Mouse (Mus musculus): ENCODE data around the gene Spint1. TPM values are rescaled to one million over a fixed set of nuclear protein-coding genes. Genes with fewer than 3 reads are reported as not detected.

The Spint1 gene
- total and polyA plus RNA-seq, 3 experiments, result not detected

DNA sequence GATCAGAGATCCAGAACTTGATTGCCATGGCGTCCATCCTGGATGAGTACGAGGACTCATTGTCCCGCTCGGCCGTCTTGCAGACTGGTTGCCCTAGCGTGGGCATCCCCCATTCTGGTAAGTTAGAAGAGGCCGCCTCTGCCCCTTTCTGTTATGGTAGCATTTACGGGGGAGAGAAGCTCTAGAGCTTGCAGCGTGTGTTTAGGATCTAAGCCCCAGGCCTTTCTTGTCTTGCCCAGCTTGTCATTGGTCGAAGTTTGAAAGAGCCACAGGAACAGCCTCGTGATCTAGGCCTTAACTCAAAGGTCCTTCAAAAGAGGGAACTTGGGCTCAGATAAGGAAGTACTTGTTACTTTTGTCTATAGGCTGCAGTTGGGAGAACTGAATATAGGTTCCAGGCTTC lies 51.9 kb downstream of the Spint1 start:
- Histone ChIP-seq H3K27me3 (replicated peaks) (no peaks in the 10 kb centered on the region), H3K9me3 (replicated peaks; ENCODE audit: low read length) (no peaks in the 10 kb centered on the region), H3K36me3 (replicated peaks in 1 of 2; ENCODE audit: control insufficient read depth in 1 of 2, insufficient read depth in 1 of 2, low read length in 1 of 2) (peaks cover 30 to 43% of the 10 kb centered on the region in 2 experiments), H3K4me3 (replicated peaks in 1 of 3; ENCODE audit: low read depth in 2 of 3, low read length in 2 of 3, poor library complexity in 1 of 3) (peak overlapping the region; percentile 85 to 91 (median 89)), H3K4me1 (ENCODE audit: control insufficient read depth in 1 of 2, insufficient read depth in 2 of 2) (peaks cover 8 to 23% of the 10 kb centered on the region in 2 experiments), H3K4me2 (ENCODE audit: insufficient read depth, low read depth, poor library complexity, severe bottlenecking) (peak overlapping the region; percentile 97), H3K79me2 (replicated peaks; ENCODE audit: control insufficient read depth, extremely low read depth, insufficient read depth, poor library complexity, severe bottlenecking) (peaks cover 19% of the 10 kb centered on the region), H3K9ac (ENCODE audit: insufficient read depth, low read depth) (peak overlapping the region; percentile 95), H3K27ac (ENCODE audit: insufficient read depth, low read depth) (no peak overlapping the region)
- TF ChIP-seq CTCF (conservative IDR thresholded peaks at IDR 0.05 in 1 of 2, IDR thresholded peaks at IDR 0.05 in 1 of 2; ENCODE audit: low read depth in 2 of 2, low read length in 2 of 2), result no peak
- no peak for TF ChIP-seq EP300 (IDR thresholded peaks at IDR 0.05; ENCODE audit: low read length)
- TF ChIP-seq HCFC1 (IDR thresholded peaks at IDR 0.05; ENCODE audit: low read depth, low read length), result no peak
- no peak for TF ChIP-seq ZKSCAN1 (IDR thresholded peaks at IDR 0.05; ENCODE audit: borderline replicate concordance, low read depth, low read length)
- no peak for TF ChIP-seq ELF1 (IDR thresholded peaks at IDR 0.05; ENCODE audit: low read depth, low read length)
- no peak for TF ChIP-seq MYC (IDR thresholded peaks at IDR 0.05; ENCODE audit: low read depth, low read length)
- no peak for TF ChIP-seq POLR2AphosphoS2 (IDR thresholded peaks at IDR 0.05; ENCODE audit: low read depth, low read length)
- no peak for TF ChIP-seq MAZ (IDR thresholded peaks at IDR 0.05; ENCODE audit: low read depth, low read length)
- TF ChIP-seq USF2 (conservative IDR thresholded peaks at IDR 0.05; ENCODE audit: low read depth, low read length), result no peak
- TF ChIP-seq POLR2A (IDR thresholded peaks at IDR 0.05; ENCODE audit: low read depth, low read length), result no peak
- TF ChIP-seq SMC3 (IDR thresholded peaks at IDR 0.05; ENCODE audit: low read depth, low read length), result no peak
- no peak for TF ChIP-seq CHD2 (IDR thresholded peaks at IDR 0.05; ENCODE audit: low read length)
- TF ChIP-seq PAX5 (IDR thresholded peaks at IDR 0.05; ENCODE audit: low read length), result no peak
- TF ChIP-seq ZC3H11A (IDR thresholded peaks at IDR 0.05; ENCODE audit: low read depth, low read length), result no peak
- TF ChIP-seq GABPA (IDR thresholded peaks at IDR 0.05; ENCODE audit: insufficient replicate concordance, low read depth, low read length), result no peak
- TF ChIP-seq IRF4 (IDR thresholded peaks at IDR 0.05; ENCODE audit: low read depth, low read length), result no peak
- TF ChIP-seq KAT2A (IDR thresholded peaks at IDR 0.05; ENCODE audit: insufficient replicate concordance, low read length), result no peak
- TF ChIP-seq ETS1 (conservative IDR thresholded peaks at IDR 0.05; ENCODE audit: low read depth, low read length), result no peak
- TF ChIP-seq MAX (IDR thresholded peaks at IDR 0.05; ENCODE audit: low read length), result no peak
- TF ChIP-seq CHD1 (IDR thresholded peaks at IDR 0.05; ENCODE audit: low read depth, low read length), result no peak
- DNase-seq (ENCODE audit: extremely low read depth), result peak; percentile 41
- dilution Hi-C loops (cut with MboI; ENCODE audit: extremely low pct_ligation_motif_present, extremely low pct_unique_long_range_greater_than_20kb, low sequenced_read_pairs) (no loop called here), in situ Hi-C loops (cut with MboI; ENCODE audit: low pct_ligation_motif_present, low pct_unique_long_range_greater_than_20kb, low sequenced_read_pairs) (loop anchor here (5.0 kb wide), 1 partner anchor 37 kb away; no protein-coding TSS in a partner anchor)

DNA sequence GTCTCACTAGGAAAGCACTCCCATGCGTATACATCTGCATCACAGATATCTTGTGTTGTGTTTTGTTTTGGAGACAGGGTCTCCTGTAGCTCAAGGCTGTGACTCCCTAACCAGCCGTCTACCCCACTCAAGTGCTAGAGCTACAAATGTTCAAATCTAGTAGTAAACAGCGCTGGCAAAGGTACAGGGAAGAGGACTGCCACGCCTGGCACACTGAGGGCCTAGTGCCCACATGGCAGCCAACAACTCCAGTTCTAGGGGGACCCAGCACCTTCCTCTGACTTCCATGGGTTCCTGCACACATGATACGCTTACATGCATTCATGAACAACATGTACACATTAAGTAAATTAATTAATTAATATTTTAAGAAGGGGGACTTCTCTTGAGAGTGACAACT lies 55.1 kb downstream of the Spint1 start:
- Histone ChIP-seq H3K4me3 (replicated peaks in 1 of 3; ENCODE audit: low read depth in 2 of 3, low read length in 2 of 3, poor library complexity in 1 of 3) (no peak overlapping the region), H3K4me1 (ENCODE audit: control insufficient read depth in 1 of 2, insufficient read depth in 2 of 2) (peaks cover 8 to 36% of the 10 kb centered on the region in 2 experiments), H3K27me3 (replicated peaks) (no peaks in the 10 kb centered on the region), H3K9ac (ENCODE audit: insufficient read depth, low read depth) (no peak overlapping the region), H3K4me2 (ENCODE audit: insufficient read depth, low read depth, poor library complexity, severe bottlenecking) (no peak overlapping the region), H3K79me2 (replicated peaks; ENCODE audit: control insufficient read depth, extremely low read depth, insufficient read depth, poor library complexity, severe bottlenecking) (peaks cover 19% of the 10 kb centered on the region), H3K36me3 (replicated peaks in 1 of 2; ENCODE audit: control insufficient read depth in 1 of 2, insufficient read depth in 1 of 2, low read length in 1 of 2) (peaks cover 54 to 70% of the 10 kb centered on the region in 2 experiments), H3K27ac (ENCODE audit: insufficient read depth, low read depth) (no peak overlapping the region), H3K9me3 (replicated peaks; ENCODE audit: low read length) (no peaks in the 10 kb centered on the region)
- DNase-seq (ENCODE audit: extremely low read depth), result no peak
- dilution Hi-C loops (cut with MboI; ENCODE audit: extremely low pct_ligation_motif_present, extremely low pct_unique_long_range_greater_than_20kb, low sequenced_read_pairs), result no loop called here
- in situ Hi-C loops (cut with MboI; ENCODE audit: low pct_ligation_motif_present, low pct_unique_long_range_greater_than_20kb, low sequenced_read_pairs), result no loop called here
- TF ChIP-seq MAX (IDR thresholded peaks at IDR 0.05; ENCODE audit: low read length), result no peak
- no peak for TF ChIP-seq BHLHE40 (IDR thresholded peaks at IDR 0.05; ENCODE audit: low read depth, low read length)
- no peak for TF ChIP-seq ZC3H11A (IDR thresholded peaks at IDR 0.05; ENCODE audit: low read depth, low read length)
- TF ChIP-seq IRF4 (IDR thresholded peaks at IDR 0.05; ENCODE audit: low read depth, low read length), result no peak
- TF ChIP-seq MEF2A (IDR thresholded peaks at IDR 0.05; ENCODE audit: borderline replicate concordance, low read depth, low read length), result no peak
- no peak for TF ChIP-seq CHD1 (IDR thresholded peaks at IDR 0.05; ENCODE audit: low read depth, low read length)
- TF ChIP-seq EP300 (IDR thresholded peaks at IDR 0.05; ENCODE audit: low read length), result no peak
- TF ChIP-seq UBTF (IDR thresholded peaks at IDR 0.05; ENCODE audit: low read depth, low read length), result no peak
- TF ChIP-seq TCF12 (IDR thresholded peaks at IDR 0.05; ENCODE audit: low read depth, low read length), result no peak
- no peak for TF ChIP-seq ZNF384 (IDR thresholded peaks at IDR 0.05; ENCODE audit: low read depth, low read length)
- TF ChIP-seq ETS1 (conservative IDR thresholded peaks at IDR 0.05; ENCODE audit: low read depth, low read length), result no peak
- TF ChIP-seq POLR2A (IDR thresholded peaks at IDR 0.05; ENCODE audit: low read depth, low read length), result no peak
- no peak for TF ChIP-seq MAZ (IDR thresholded peaks at IDR 0.05; ENCODE audit: low read depth, low read length)
- no peak for TF ChIP-seq POLR2AphosphoS2 (IDR thresholded peaks at IDR 0.05; ENCODE audit: low read depth, low read length)
- TF ChIP-seq NELFE (IDR thresholded peaks at IDR 0.05; ENCODE audit: low read depth, low read length), result no peak
- TF ChIP-seq USF1 (IDR thresholded peaks at IDR 0.05; ENCODE audit: low read depth, low read length), result no peak
- TF ChIP-seq USF2 (conservative IDR thresholded peaks at IDR 0.05; ENCODE audit: low read depth, low read length), result no peak
- no peak for TF ChIP-seq KAT2A (IDR thresholded peaks at IDR 0.05; ENCODE audit: insufficient replicate concordance, low read length)
- no peak for TF ChIP-seq SIN3A (IDR thresholded peaks at IDR 0.05; ENCODE audit: low read length)
- TF ChIP-seq JUN (IDR thresholded peaks at IDR 0.05; ENCODE audit: insufficient read depth, low read depth, low read length), result no peak

Data from CH12.LX (cell line).